Mouse (Mus musculus) forebrain, postnatal 0 days (tissue): ENCODE measurements around the gene Prrg2. TPM values are rescaled to one million over a fixed set of nuclear protein-coding genes. Genes with fewer than 3 reads are reported as not detected.

Source experiments
- ATAC-seq: fragments of 200-750 bp; cut with Nextera tagmentation; 2 replicates; pipeline ENCODE4 v1.8.0; 2017; ENCODE audit warnings: mild to moderate bottlenecking, moderate library complexity
- DNase-seq: peaks from one replicate; pipeline ENCODE4 v3.0.0-alpha.2; 2015
- H3K27ac ChIP-seq: fragments of 300-500 bp; sonication (generic); 2 replicates; pipeline ENCODE4 v1.5.1; 2014; ENCODE audit warnings: low read depth, mild to moderate bottlenecking, antibody characterized with exemption, low read length, moderate library complexity, mixed read lengths
- H3K27me3 ChIP-seq: fragments of 300-500 bp; sonication (generic); 2 replicates; pipeline ENCODE4 v1.6.1; 2014; ENCODE audit warnings: mild to moderate bottlenecking, low read length, mixed read lengths; ENCODE audit not compliant: insufficient read depth
- H3K36me3 ChIP-seq: fragments of 300-500 bp; sonication (generic); 2 replicates; pipeline ENCODE4 v1.6.1; 2014; ENCODE audit warnings: mild to moderate bottlenecking, moderate library complexity; ENCODE audit not compliant: insufficient read depth
- H3K4me1 ChIP-seq: fragments of 300-500 bp; sonication (generic); 2 replicates; pipeline ENCODE4 v1.6.1; 2014; ENCODE audit warnings: antibody characterized with exemption; ENCODE audit not compliant: insufficient read depth
- H3K4me2 ChIP-seq: fragments of 300-500 bp; sonication (generic); 2 replicates; pipeline ENCODE4 v1.6.1; 2014; ENCODE audit warnings: low read depth, mild to moderate bottlenecking, moderate library complexity
- H3K4me3 ChIP-seq: fragments of 300-500 bp; sonication (generic); 2 replicates; pipeline ENCODE4 v1.5.1; 2014; ENCODE audit warnings: low read depth, low read length, mixed read lengths
- H3K9ac ChIP-seq: fragments of 300-500 bp; sonication (generic); 2 replicates; pipeline ENCODE4 v1.6.1; 2014; ENCODE audit warnings: mild to moderate bottlenecking
- H3K9me3 ChIP-seq: fragments of 300-500 bp; sonication (generic); 2 replicates; pipeline ENCODE4 v1.6.1; 2016; ENCODE audit warnings: low read length
- CTCF ChIP-seq: sonication (generic); IDR thresholded peaks from 2 replicates; pipeline ENCODE4 v1.5.1; 2016; ENCODE audit warnings: antibody characterized with exemption, control low read depth, low read depth
- WGBS: fragments of 180-500 bp; shearing (Covaris S2); extraction: QIAGEN DNeasy Blood & Tissue Kit; methylation state at CpG from one replicate; pipeline ENCODE4 v1.1.7; 2014; 5-methylcytosine and 5-hydroxymethylcytosine counted together
- microRNA-seq, 2 experiments: library from miRNA; unstranded; fragments of <30 nt; microRNA quantifications; one replicate each; pipeline ENCODE4; 2016
- polyA plus RNA-seq: library from polyadenylated mRNA; unstranded; fragments of >200 nt; fragmentation: Nextera tagmentation; extraction: Ambion mirVana; gene quantifications from 2 replicates; pipeline ENCODE4 v1.2.1, GENCODE M21; 2015
- total RNA-seq: library from RNA; depleted of rRNA; stranded (reverse); fragments of >200 nt; gene quantifications from 2 replicates; pipeline ENCODE4 v1.2.3, GENCODE M21; 2014; rRNA removed

The Prrg2 gene
- total and polyA plus RNA-seq, 2 experiments from 2014 or later, result 15.1 to 15.9 TPM

DNA sequence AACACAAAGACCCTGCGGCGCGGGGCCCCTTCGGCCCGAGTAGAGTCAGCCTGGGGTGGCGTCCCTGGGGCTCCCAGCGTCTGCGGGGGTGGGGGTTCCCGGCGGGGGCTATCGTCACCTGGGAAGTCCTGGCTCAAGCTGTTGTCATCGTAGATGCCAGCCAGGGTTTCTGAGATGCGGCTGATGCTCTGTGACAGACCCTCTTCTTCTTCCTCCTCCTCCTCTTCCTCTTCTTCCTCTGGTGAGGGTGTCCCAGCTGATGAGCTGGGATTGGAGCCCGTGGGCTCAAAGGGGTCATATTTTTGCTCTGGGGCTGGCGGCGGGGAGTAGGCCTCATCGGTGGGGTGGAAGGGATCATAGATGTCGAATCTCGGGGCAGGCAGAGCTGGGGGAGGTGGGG, 54.1 kb downstream of the Prrg2 start:
- ATAC-seq (no peak), DNase-seq (no peak)
- Histone ChIP-seq H3K4me1 (no peaks in the 10 kb centered on the region), H3K9me3 (no peaks in the 10 kb centered on the region), H3K27me3 (no peaks in the 10 kb centered on the region), H3K4me2 (no peak overlapping the region), H3K27ac (no peak overlapping the region), H3K9ac (no peak overlapping the region), H3K4me3 (no peak overlapping the region), H3K36me3 (peaks cover 89% of the 10 kb centered on the region)
- TF ChIP-seq CTCF, result no peak
- WGBS, result 96% methylated on average over 19 of the region's 19 CpGs

GRCm38 (mm10) chr7:45007846-45008245, 54.6 kb downstream of the Prrg2 start:
- Histone ChIP-seq H3K9ac (no peak overlapping the region), H3K4me2 (no peak overlapping the region), H3K4me3 (no peak overlapping the region), H3K36me3 (peaks cover 90% of the 10 kb centered on the region), H3K4me1 (no peaks in the 10 kb centered on the region), H3K9me3 (no peaks in the 10 kb centered on the region), H3K27me3 (no peaks in the 10 kb centered on the region), H3K27ac (no peak overlapping the region)
- ATAC-seq, result no peak
- TF ChIP-seq CTCF, result no peak
- WGBS, result 96% methylated on average over 30 of the region's 30 CpGs
- DNase-seq, result no peak

- no peak for DNase-seq
- WGBS, result 96% methylated on average over 29 of the region's 29 CpGs
- no peak for ATAC-seq
Measured at GRCm38 (mm10) chr7:45007141-45007540, 55.3 kb downstream of the Prrg2 start.

GRCm38 (mm10) chr7:45006503-45006902, 56.0 kb downstream of the Prrg2 start:
- Histone ChIP-seq H3K27me3 (no peaks in the 10 kb centered on the region), H3K4me3 (no peak overlapping the region), H3K36me3 (peaks cover 90% of the 10 kb centered on the region), H3K4me2 (no peak overlapping the region), H3K27ac (no peak overlapping the region), H3K9me3 (no peaks in the 10 kb centered on the region), H3K9ac (no peak overlapping the region), H3K4me1 (no peaks in the 10 kb centered on the region)
- TF ChIP-seq CTCF, result no peak
- WGBS, result 94% methylated on average over 12 of the region's 12 CpGs
- ATAC-seq (no peak), DNase-seq (no peak)

More at GRCm38 (mm10) chr7:45007141-45007540, 55.3 kb downstream of the Prrg2 start:
- Histone ChIP-seq H3K9ac (no peak overlapping the region), H3K4me1 (no peaks in the 10 kb centered on the region), H3K27ac (no peak overlapping the region), H3K4me2 (no peak overlapping the region), H3K27me3 (no peaks in the 10 kb centered on the region), H3K9me3 (no peaks in the 10 kb centered on the region), H3K4me3 (no peak overlapping the region), H3K36me3 (peaks cover 90% of the 10 kb centered on the region)
- TF ChIP-seq CTCF, result no peak

DNA sequence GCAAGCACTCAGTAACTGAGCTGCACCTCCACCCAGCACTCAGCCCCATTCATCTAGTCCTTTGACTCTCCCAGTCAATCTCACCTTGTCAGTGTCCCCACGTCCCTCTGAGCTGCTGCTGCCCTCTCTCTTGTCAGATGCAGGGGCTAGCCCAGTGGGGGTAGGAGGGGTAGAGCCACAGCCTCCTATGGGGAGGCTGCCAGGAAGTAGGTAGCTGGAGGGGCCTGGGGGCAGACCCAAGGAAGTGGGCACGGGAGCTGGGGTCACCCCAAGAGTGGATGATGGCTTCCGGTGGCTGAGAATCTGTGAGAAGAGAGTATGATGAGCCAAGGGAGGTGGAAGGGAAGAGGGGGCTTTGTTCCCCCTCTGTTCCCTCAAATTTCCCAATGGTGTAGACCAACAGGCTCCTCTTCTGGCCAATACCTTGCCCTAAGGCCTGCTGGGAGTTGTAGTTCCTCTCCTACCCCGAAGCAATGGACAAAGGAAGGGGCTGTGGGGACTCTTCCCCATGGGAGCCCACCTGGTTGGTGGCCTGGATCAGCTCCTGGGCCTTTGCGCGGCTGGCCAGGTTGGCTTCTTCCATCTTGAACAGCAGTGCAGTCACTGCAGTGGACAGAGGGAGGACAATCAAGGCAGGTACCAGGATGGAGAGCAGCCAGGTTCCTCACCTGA, 57.0 kb downstream of the Prrg2 start:
- DNase-seq, result no peak
- no peaks in the 10 kb centered on the region for H3K27me3 ChIP-seq
- no peaks in the 10 kb centered on the region for H3K4me1 ChIP-seq
- H3K4me3 ChIP-seq, result no peak overlapping the region
- peaks cover 96% of the 10 kb centered on the region for H3K36me3 ChIP-seq
- ATAC-seq, result no peak
- H3K27ac ChIP-seq, result no peak overlapping the region
- no peak overlapping the region for H3K4me2 ChIP-seq
- 92% methylated on average over 6 of the region's 6 CpGs for WGBS
- H3K9ac ChIP-seq, result no peak overlapping the region
- no peak for TF ChIP-seq CTCF
- no peaks in the 10 kb centered on the region for H3K9me3 ChIP-seq

DNA sequence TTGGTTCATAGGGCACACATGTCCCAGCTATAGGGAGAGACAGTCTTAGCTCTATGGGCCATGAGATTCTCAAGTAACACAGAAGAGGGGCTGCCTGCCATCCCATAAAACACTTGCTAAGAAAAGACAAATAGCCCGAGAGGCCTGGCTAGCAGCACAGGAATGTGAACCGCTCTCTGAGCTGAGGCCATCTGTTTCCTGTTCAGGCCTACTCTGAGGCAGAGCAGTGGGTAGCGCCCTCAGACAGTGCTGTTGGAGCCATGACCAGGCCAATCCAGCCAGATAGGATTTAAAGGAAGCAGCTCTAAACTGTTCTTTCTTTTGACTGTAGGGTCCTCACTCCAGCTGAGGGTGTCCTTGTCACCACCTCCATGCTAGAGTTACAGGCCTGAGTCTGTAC, 57.9 kb downstream of the Prrg2 start:
- ATAC-seq (no peak), DNase-seq (no peak)
- H3K36me3 ChIP-seq, result peaks cover 91% of the 10 kb centered on the region
- no peaks in the 10 kb centered on the region for H3K9me3 ChIP-seq
- H3K27ac ChIP-seq, result no peak overlapping the region
- H3K4me2 ChIP-seq, result no peak overlapping the region
- TF ChIP-seq CTCF, result no peak
- WGBS, result 83% methylated on average over 3 of the region's 3 CpGs
- no peak overlapping the region for H3K4me3 ChIP-seq
- H3K27me3 ChIP-seq, result no peaks in the 10 kb centered on the region
- no peaks in the 10 kb centered on the region for H3K4me1 ChIP-seq
- H3K9ac ChIP-seq, result no peak overlapping the region

Small RNA genes within 50 kb of the gene (microRNA-seq; reads per million reads assigned to microRNA genes)
- gene Mir7054, result 0.49 to 1.5 reads per million in 2 experiments

Other genes starting within 250 kb of the Prrg2 start
Only the 30 nearest of the 36 such genes appear.
- gene Pnkp, start 205.5 kb downstream of the Prrg2 start, total RNA-seq, result 30.5 and 31.0 TPM in 2 replicates
- gene Pnkp, start 205.5 kb downstream of the Prrg2 start, polyA plus RNA-seq, result 27.2 and 29.8 TPM in 2 replicates
- 404 and 498 TPM in 2 replicates for gene Ptov1, start 192.9 kb downstream of the Prrg2 start, total RNA-seq
- 495 and 513 TPM in 2 replicates for gene Ptov1, start 192.9 kb downstream of the Prrg2 start, polyA plus RNA-seq
- 113 and 148 TPM in 2 replicates for gene Med25, start 170.0 kb downstream of the Prrg2 start, total RNA-seq
- gene Med25, start 170.0 kb downstream of the Prrg2 start, polyA plus RNA-seq, result 142 and 151 TPM in 2 replicates
- 17.0 and 22.3 TPM in 2 replicates for gene Fuz, start 166.6 kb downstream of the Prrg2 start, total RNA-seq
- 13.8 and 16.6 TPM in 2 replicates for gene Fuz, start 166.6 kb downstream of the Prrg2 start, polyA plus RNA-seq
- 140 and 175 TPM in 2 replicates for gene Ap2a1, start 133.2 kb downstream of the Prrg2 start, total RNA-seq
- gene Ap2a1, start 133.2 kb downstream of the Prrg2 start, polyA plus RNA-seq, result 101 and 113 TPM in 2 replicates
- gene Tsks, start 119.5 kb downstream of the Prrg2 start, total RNA-seq, result not detected in 2 replicates
- gene Tsks, start 119.5 kb downstream of the Prrg2 start, polyA plus RNA-seq, result 0.18 TPM in 1 of 2 replicates, not detected in the other
- 71.9 and 73.1 TPM in 2 replicates for gene Cpt1c, start 87.8 kb downstream of the Prrg2 start, total RNA-seq
- gene Cpt1c, start 87.8 kb downstream of the Prrg2 start, polyA plus RNA-seq, result 34.3 and 49.6 TPM in 2 replicates
- 208 and 220 TPM in 2 replicates for gene Prmt1, start 76.1 kb downstream of the Prrg2 start, total RNA-seq
- 598 and 639 TPM in 2 replicates for gene Prmt1, start 76.1 kb downstream of the Prrg2 start, polyA plus RNA-seq
- 39.3 and 39.7 TPM in 2 replicates for gene Irf3, start 65.0 kb downstream of the Prrg2 start, total RNA-seq
- gene Irf3, start 65.0 kb downstream of the Prrg2 start, polyA plus RNA-seq, result 23.1 and 24.0 TPM in 2 replicates
- gene Bcl2l12, start 64.0 kb downstream of the Prrg2 start, total RNA-seq, result 7.5 and 7.9 TPM in 2 replicates
- gene Bcl2l12, start 64.0 kb downstream of the Prrg2 start, polyA plus RNA-seq, result 7.8 and 8.5 TPM in 2 replicates
- gene Scaf1, start 46.3 kb downstream of the Prrg2 start, total RNA-seq, result 58.7 and 72.5 TPM in 2 replicates
- 43.4 and 50.0 TPM in 2 replicates for gene Scaf1, start 46.3 kb downstream of the Prrg2 start, polyA plus RNA-seq
- gene Rras, start 44.7 kb downstream of the Prrg2 start, total RNA-seq, result 2.9 and 4.2 TPM in 2 replicates
- 10.6 and 13.1 TPM in 2 replicates for gene Rras, start 44.7 kb downstream of the Prrg2 start, polyA plus RNA-seq
- 12.6 and 14.0 TPM in 2 replicates for gene Prr12, start 9.8 kb downstream of the Prrg2 start, total RNA-seq
- gene Prr12, start 9.8 kb downstream of the Prrg2 start, polyA plus RNA-seq, result 4.9 and 8.2 TPM in 2 replicates
- gene Nosip, start 248 bp downstream of the Prrg2 start, total RNA-seq, result 75.2 and 76.4 TPM in 2 replicates
- 74.3 and 75.2 TPM in 2 replicates for gene Nosip, start 248 bp downstream of the Prrg2 start, polyA plus RNA-seq
- 29.7 and 43.8 TPM in 2 replicates for gene Rcn3, start 29.5 kb upstream of the Prrg2 start, total RNA-seq
- gene Rcn3, start 29.5 kb upstream of the Prrg2 start, polyA plus RNA-seq, result 32.6 and 36.4 TPM in 2 replicates
- gene Fcgrt, start 41.2 kb upstream of the Prrg2 start, total RNA-seq, result 24.9 and 29.4 TPM in 2 replicates
- gene Fcgrt, start 41.2 kb upstream of the Prrg2 start, polyA plus RNA-seq, result 35.1 and 44.7 TPM in 2 replicates
- gene Rps11, start 61.8 kb upstream of the Prrg2 start, total RNA-seq, result 974 and 1,229 TPM in 2 replicates
- gene Rps11, start 61.8 kb upstream of the Prrg2 start, polyA plus RNA-seq, result 814 and 982 TPM in 2 replicates
- 2,018 and 2,903 TPM in 2 replicates for gene Rpl13a, start 66.1 kb upstream of the Prrg2 start, total RNA-seq
- 852 and 1,121 TPM in 2 replicates for gene Rpl13a, start 66.1 kb upstream of the Prrg2 start, polyA plus RNA-seq
- gene Gm45713, start 73.6 kb upstream of the Prrg2 start, total RNA-seq, result not detected in 2 replicates
- gene Gm45713, start 73.6 kb upstream of the Prrg2 start, polyA plus RNA-seq, result 0.36 TPM in 1 of 2 replicates, not detected in the other
- 2.3 and 3.1 TPM in 2 replicates for gene Flt3l, start 73.8 kb upstream of the Prrg2 start, total RNA-seq
- 1.9 and 6.8 TPM in 2 replicates for gene Flt3l, start 73.8 kb upstream of the Prrg2 start, polyA plus RNA-seq
- gene Pih1d1, start 91.6 kb upstream of the Prrg2 start, total RNA-seq, result 112 and 117 TPM in 2 replicates
- gene Pih1d1, start 91.6 kb upstream of the Prrg2 start, polyA plus RNA-seq, result 74.3 and 80.4 TPM in 2 replicates
- gene Aldh16a1, start 91.9 kb upstream of the Prrg2 start, total RNA-seq, result 10.2 and 14.2 TPM in 2 replicates
- gene Aldh16a1, start 91.9 kb upstream of the Prrg2 start, polyA plus RNA-seq, result 13.3 TPM in 2 replicates
- 71.4 and 87.5 TPM in 2 replicates for gene Slc17a7, start 101.3 kb upstream of the Prrg2 start, total RNA-seq
- 47.6 and 50.3 TPM in 2 replicates for gene Slc17a7, start 101.3 kb upstream of the Prrg2 start, polyA plus RNA-seq
- gene Gfy, start 116.9 kb upstream of the Prrg2 start, total RNA-seq, result not detected in 2 replicates
- 0.21 TPM in 1 of 2 replicates, not detected in the other for gene Gfy, start 116.9 kb upstream of the Prrg2 start, polyA plus RNA-seq
- not detected in 2 replicates for gene Pth2, start 118.3 kb upstream of the Prrg2 start, total RNA-seq
- gene Pth2, start 118.3 kb upstream of the Prrg2 start, polyA plus RNA-seq, result 0.34 and 0.48 TPM in 2 replicates
- 0.14 and 0.46 TPM in 2 replicates for gene Ccdc155, start 142.2 kb upstream of the Prrg2 start, total RNA-seq
- 0.35 and 0.97 TPM in 2 replicates for gene Ccdc155, start 142.2 kb upstream of the Prrg2 start, polyA plus RNA-seq
- 8.4 and 9.1 TPM in 2 replicates for gene Dkkl1, start 149.5 kb upstream of the Prrg2 start, total RNA-seq
- gene Dkkl1, start 149.5 kb upstream of the Prrg2 start, polyA plus RNA-seq, result 8.9 and 12.1 TPM in 2 replicates
- 30.6 and 40.6 TPM in 2 replicates for gene Tead2, start 153.1 kb upstream of the Prrg2 start, total RNA-seq
- gene Tead2, start 153.1 kb upstream of the Prrg2 start, polyA plus RNA-seq, result 18.4 and 22.5 TPM in 2 replicates
- gene Cd37, start 176.4 kb upstream of the Prrg2 start, total RNA-seq, result 0.46 and 0.62 TPM in 2 replicates
- 2.0 and 2.5 TPM in 2 replicates for gene Cd37, start 176.4 kb upstream of the Prrg2 start, polyA plus RNA-seq
- gene Slc6a16, start 178.4 kb upstream of the Prrg2 start, total RNA-seq, result 0.24 TPM in 1 of 2 replicates, not detected in the other
- 0.74 and 1.7 TPM in 2 replicates for gene Slc6a16, start 178.4 kb upstream of the Prrg2 start, polyA plus RNA-seq